Mouse (Mus musculus) bone marrow, adult 2 months (tissue): Measurements from ENCODE around the gene Mtmr2.

Experiments
- CTCF ChIP-seq: fragments of 200-500 bp; IDR thresholded peaks from 2 replicates; pipeline ENCODE4 v1.5.1; 2011; ENCODE audit warnings: low read length, control low read depth; ENCODE audit not compliant: control insufficient read depth, insufficient read depth
- POLR2A ChIP-seq: fragments of 200-500 bp; IDR thresholded peaks from 2 replicates; pipeline ENCODE4 v1.6.1; 2011; ENCODE audit warnings: low read depth, mild to moderate bottlenecking, control low read depth, low read length, borderline replicate concordance; ENCODE audit not compliant: control insufficient read depth

DNA sequence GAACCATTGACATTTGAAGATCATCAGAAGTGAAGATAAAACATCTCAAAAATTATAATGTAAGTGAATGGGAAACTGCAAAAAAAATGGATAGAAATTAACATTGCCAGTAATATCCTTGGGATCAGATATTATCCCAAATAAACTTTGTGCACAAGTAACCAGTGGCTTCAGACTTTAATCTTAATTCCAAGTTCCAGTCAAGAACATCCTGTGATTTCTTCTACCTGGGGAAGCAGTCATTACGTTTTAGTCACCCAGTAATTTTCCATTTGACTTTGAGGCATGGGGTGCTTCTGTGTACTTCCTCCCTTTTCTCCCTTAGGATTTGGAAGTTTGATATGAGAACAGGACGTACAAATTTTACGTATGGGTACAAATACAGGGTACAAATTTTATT is 12.2 kb downstream of the Mtmr2 start:
- TF ChIP-seq CTCF = no peak
- TF ChIP-seq POLR2A = no peak
